Mouse (Mus musculus) C2C12 (cell line): ENCODE data around the gene Tkfc. TPM values are rescaled to one million over a fixed set of nuclear protein-coding genes. Genes with fewer than 3 reads are reported as not detected.

ENCODE experiments used
- H3K27me3 ChIP-seq: one replicate; pipeline ENCODE4 v1.6.1; 2011; ENCODE audit not compliant: control insufficient read depth, insufficient read depth, insufficient read length
- H3K36me3 ChIP-seq: one replicate; pipeline ENCODE4 v1.6.1; 2011; ENCODE audit not compliant: control insufficient read depth, insufficient read depth
- H3K4me3 ChIP-seq: one replicate; pipeline ENCODE4 v1.5.1; 2011; ENCODE audit warnings: mild to moderate bottlenecking, control low read depth; ENCODE audit not compliant: poor library complexity, insufficient read depth, severe bottlenecking
- H3K79me2 ChIP-seq: one replicate; pipeline ENCODE4 v1.6.1; 2011; ENCODE audit not compliant: control insufficient read depth, insufficient read depth
- H3K79me3 ChIP-seq: one replicate; pipeline ENCODE4 v1.6.1; 2011; ENCODE audit warnings: low read depth, control low read depth
- H3ac ChIP-seq: one replicate; pipeline ENCODE3; 2011; ENCODE audit warnings: low read depth; ENCODE audit not compliant: control insufficient read depth, insufficient read length
- CEBPB ChIP-seq: IDR thresholded peaks from one replicate; pipeline ENCODE4 v1.6.1; 2011; ENCODE audit warnings: low read depth, mild to moderate bottlenecking, control low read depth, moderate library complexity
- CTCF ChIP-seq: IDR thresholded peaks from one replicate; pipeline ENCODE4 v1.5.1; 2011; ENCODE audit not compliant: control insufficient read depth, insufficient read depth, insufficient read length
- FOSL1 ChIP-seq: IDR thresholded peaks from one replicate; pipeline ENCODE4 v1.8.0; 2011; ENCODE audit warnings: mild to moderate bottlenecking, low read length; ENCODE audit not compliant: poor library complexity, insufficient read depth, severe bottlenecking
- MAX ChIP-seq: IDR thresholded peaks from one replicate; pipeline ENCODE4 v1.6.1; 2011; ENCODE audit warnings: mild to moderate bottlenecking, control low read depth
- MYOD1 ChIP-seq: IDR thresholded peaks from one replicate; pipeline ENCODE4 v1.6.1; 2011; ENCODE audit warnings: low read depth; ENCODE audit not compliant: control insufficient read depth, insufficient read length
- MYOG ChIP-seq: IDR thresholded peaks from one replicate; pipeline ENCODE4 v1.6.1; 2011; ENCODE audit not compliant: control insufficient read depth, insufficient read length; ENCODE audit errors: extremely low read depth
- USF1 ChIP-seq: IDR thresholded peaks from one replicate; pipeline ENCODE4 v1.6.1; 2011; ENCODE audit warnings: low read depth, mild to moderate bottlenecking, control low read depth, moderate library complexity
- polyA plus RNA-seq: library from polyadenylated mRNA; unstranded; fragments of >200 nt; fragmentation: generic; extraction: Trizol; gene quantifications from one replicate; pipeline ENCODE4 v1.2.1, GENCODE M21; 2012; ENCODE audit warnings: missing spikeins

The Tkfc gene
- polyA plus RNA-seq, 1 experiment = 15.7 TPM

DNA sequence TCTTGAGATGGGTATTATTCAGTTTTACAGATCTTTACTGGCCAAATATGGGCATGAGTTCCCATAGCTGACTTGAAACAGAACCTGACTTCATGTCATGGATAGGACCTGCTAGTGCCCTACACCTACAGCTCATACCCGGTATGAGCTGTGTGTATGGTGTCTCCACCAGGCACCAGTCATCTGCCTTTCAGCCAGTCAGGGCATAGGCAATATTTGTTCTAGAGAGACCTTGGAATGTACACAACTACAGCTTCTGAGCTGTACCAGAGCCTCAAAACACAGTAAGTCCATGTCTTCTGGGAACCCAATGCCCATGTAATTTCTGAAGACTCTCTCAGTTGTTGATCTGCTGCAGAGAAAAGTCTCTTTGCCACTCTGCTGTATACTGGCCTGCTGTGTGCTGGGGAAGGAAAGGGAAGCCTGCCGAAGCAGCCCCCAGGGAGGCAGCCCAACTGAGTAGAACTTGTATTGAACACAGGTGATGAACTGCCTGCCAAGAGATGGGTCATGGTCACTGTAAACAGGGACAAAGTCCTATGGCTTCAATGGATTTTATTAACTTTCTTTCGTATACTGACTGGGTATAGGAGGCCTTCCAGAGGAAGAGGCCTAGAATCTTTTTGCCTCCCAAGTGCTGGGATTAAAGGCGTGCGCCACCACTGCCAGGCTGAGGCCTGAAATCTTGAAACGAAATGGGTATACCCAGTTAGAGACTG lies 13.6 kb downstream of the Tkfc start:
- Histone ChIP-seq H3K4me3 (no peak overlapping the region), H3K27me3 (no peaks in the 10 kb centered on the region), H3K79me3 (no peaks in the 10 kb centered on the region), H3K79me2 (no peaks in the 10 kb centered on the region), H3K36me3 (peaks cover 54% of the 10 kb centered on the region), H3ac (no peak overlapping the region)
- no peak for TF ChIP-seq MYOG
- no peak for TF ChIP-seq USF1
- TF ChIP-seq MYOD1 = no peak
- no peak for TF ChIP-seq FOSL1
- no peak for TF ChIP-seq CTCF
- no peak for TF ChIP-seq CEBPB
- TF ChIP-seq MAX = no peak

DNA sequence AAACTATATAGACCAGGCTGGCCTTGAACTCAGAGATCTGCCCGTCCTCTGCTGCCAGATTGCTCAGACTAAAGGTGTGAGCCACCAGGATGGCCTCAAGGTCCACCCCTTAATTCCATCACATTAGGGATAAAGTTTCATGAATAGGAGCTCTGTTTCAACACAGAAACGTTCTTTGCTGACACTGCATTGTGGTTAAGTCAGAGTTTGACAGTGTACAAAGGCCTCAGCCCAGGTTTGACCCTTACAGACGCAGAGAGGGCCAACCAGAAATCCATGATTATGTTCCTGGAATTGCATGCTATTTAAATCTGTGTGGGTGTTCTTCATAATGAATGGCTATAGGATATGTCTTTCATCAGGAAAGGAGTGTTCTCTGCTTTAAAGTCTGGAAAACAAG lies 15.2 kb downstream of the Tkfc start:
- H3K27me3 ChIP-seq = no peaks in the 10 kb centered on the region
- peaks cover 41% of the 10 kb centered on the region for H3K36me3 ChIP-seq
- no peaks in the 10 kb centered on the region for H3K79me3 ChIP-seq
- H3ac ChIP-seq = no peak overlapping the region
- H3K4me3 ChIP-seq = no peak overlapping the region
- no peaks in the 10 kb centered on the region for H3K79me2 ChIP-seq
- no peak for TF ChIP-seq MYOG
- no peak for TF ChIP-seq MYOD1
- no peak for TF ChIP-seq USF1
- TF ChIP-seq CEBPB = no peak
- no peak for TF ChIP-seq CTCF
- no peak for TF ChIP-seq MAX

DNA sequence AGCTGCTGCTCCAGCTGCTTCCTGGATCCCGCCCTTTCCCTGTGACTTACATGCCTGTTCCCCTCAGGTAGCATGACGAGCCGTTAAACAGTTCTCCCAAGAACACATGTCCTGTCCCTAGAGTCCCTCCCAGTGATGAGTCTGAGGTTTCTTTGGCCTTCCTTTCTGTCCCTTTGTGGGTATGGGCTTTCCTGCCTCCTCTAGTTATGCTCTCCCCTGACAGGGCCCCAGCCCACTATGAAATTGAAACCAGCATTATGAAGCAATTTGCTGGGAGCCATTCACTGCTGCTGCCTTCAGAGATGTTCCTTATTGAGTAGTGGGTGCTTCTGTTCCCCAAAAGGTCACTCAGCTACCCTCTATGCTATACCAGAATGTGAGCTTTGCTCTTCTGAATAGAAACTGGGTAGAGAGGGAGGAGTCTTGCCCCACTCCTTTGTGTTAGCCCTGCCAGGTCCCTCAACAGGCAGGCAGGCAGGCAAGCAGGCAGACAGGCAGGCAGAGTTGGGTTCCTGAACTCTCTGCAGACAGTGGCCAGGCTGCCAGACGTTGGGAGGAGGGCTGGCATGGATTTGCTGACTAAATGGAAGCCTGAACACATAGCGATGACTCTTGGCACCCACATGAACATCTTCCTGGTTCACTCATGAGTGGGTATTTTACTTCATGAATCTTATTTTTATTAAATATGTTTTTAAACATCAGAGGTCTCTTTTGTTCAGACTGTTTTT lies 16.2 kb downstream of the Tkfc start:
- Histone ChIP-seq H3K79me3 (no peaks in the 10 kb centered on the region), H3K4me3 (no peak overlapping the region), H3K27me3 (no peaks in the 10 kb centered on the region), H3K36me3 (peaks cover 40% of the 10 kb centered on the region), H3K79me2 (no peaks in the 10 kb centered on the region), H3ac (no peak overlapping the region)
- TF ChIP-seq FOSL1 (no peak), MYOG (no peak), CEBPB (no peak), MAX (no peak), CTCF (no peak), MYOD1 (no peak), USF1 (no peak)

DNA sequence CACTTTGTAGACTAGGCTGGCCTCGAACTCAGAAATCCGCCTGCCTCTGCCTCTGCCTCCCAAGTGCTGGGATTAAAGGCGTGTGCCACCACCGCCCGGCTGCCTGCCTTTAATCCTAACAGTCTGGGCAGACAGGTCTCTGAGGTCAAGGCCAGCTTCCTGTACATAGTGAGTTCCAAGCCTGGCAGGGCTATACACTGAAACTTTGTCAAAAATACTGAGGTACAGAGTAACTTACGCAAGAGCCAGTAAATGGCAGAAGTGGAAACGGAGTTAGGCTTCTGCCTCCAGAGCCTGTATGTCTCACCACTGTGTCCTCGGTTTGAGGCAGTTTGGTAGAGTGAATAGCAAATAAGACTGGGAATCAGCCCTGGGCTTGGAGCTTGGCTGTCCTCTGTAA lies 18.2 kb downstream of the Tkfc start:
- Histone ChIP-seq H3K79me3 (no peaks in the 10 kb centered on the region), H3K36me3 (peaks cover 33% of the 10 kb centered on the region)

DNA sequence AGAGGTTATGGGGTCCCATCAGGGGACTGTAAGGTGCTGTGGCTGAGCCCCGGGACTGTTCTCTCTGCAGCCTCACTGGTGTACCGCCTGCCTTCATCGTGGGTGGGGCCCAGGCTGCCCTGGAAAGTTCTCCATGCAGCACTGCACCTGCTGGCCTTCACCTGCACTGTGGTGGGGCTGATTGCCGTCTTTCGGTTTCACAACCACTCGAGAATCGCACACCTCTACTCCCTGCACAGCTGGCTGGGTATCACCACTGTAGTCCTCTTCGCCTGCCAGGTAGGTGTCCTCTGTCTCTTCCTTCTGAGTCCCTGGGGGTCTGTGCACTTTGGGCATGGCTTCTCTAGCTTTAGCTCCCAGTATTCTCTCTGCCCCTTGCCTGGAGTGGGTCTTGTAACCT lies 20.3 kb downstream of the Tkfc start:
- Histone ChIP-seq H3K79me2 (no peaks in the 10 kb centered on the region), H3K4me3 (no peak overlapping the region), H3K27me3 (no peaks in the 10 kb centered on the region), H3ac (no peak overlapping the region), H3K79me3 (no peaks in the 10 kb centered on the region), H3K36me3 (peaks cover 31% of the 10 kb centered on the region)
- TF ChIP-seq USF1 (no peak), CEBPB (no peak), FOSL1 (no peak), CTCF (no peak), MYOG (no peak), MAX (no peak)

More for the DNA sequence above, 18.2 kb downstream of the Tkfc start:
- H3K79me2 ChIP-seq = no peaks in the 10 kb centered on the region
- H3K4me3 ChIP-seq = no peak overlapping the region
- no peak overlapping the region for H3ac ChIP-seq
- TF ChIP-seq USF1 = no peak
- TF ChIP-seq CEBPB = no peak
- TF ChIP-seq CTCF = no peak
- TF ChIP-seq MYOD1 = no peak
- TF ChIP-seq FOSL1 = no peak
- TF ChIP-seq MAX = no peak
- TF ChIP-seq MYOG = no peak
- H3K27me3 ChIP-seq = no peaks in the 10 kb centered on the region
